Mouse (Mus musculus) inflammation-experienced regulatory T-cells, adult 6 months (primary cell): ENCODE results near the gene Ccr8. TPM values are rescaled to one million over a fixed set of nuclear protein-coding genes. Genes with fewer than 3 reads are reported as not detected.
"Not testable (repeated sequence)": the region's sequence is repeated elsewhere in the genome, so short reads cannot be mapped to it uniquely, and the experiment has no call there.

Experiments
- ATAC-seq: one replicate; pipeline ENCODE4 v1.8.0; 2017
- polyA plus RNA-seq, 3 experiments: library from polyadenylated mRNA; unstranded; fragments of 100-300 nt; shearing (Covaris generic); gene quantifications; one replicate each; pipeline ENCODE4 v1.2.1; 2017

Gene Ccr8
- polyA plus RNA-seq, 3 experiments from 2014 or later: 58.7 to 102 (median 87.0) TPM

DNA sequence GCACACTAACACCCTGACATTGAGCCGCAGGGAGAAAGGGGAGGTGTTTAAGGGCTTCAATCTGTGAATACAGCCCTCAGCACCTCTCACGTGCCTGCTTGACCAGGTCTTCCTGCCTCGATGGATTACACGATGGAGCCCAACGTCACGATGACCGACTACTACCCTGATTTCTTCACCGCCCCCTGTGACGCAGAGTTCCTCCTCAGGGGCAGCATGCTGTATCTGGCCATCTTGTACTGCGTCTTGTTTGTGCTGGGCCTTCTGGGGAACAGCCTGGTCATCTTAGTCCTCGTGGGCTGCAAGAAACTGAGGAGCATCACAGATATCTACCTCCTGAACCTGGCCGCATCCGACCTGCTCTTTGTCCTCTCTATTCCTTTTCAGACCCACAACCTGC is 1.8 kb downstream of the Ccr8 start:
- ATAC-seq: no peak

DNA sequence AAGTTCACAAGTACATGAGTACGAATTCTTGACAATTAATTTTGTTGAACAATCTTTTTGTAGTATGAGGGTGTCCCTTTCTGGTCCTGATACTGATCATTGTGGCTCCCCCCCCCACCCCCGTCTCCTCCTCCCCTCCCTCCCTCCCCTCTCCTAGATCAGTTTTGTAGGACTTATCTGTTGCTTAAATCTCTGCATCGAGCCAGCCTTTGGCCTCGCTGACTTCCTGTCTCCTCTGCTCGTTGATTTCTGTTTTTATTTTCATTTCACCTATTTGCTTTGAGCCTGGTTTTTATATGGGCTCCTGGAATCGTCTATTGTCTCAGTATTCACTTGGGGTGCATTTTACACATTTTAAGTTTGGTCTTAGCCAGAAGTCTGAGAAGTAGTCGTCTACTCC is 4.0 kb downstream of the Ccr8 start:
- ATAC-seq: peak; percentile 35

DNA sequence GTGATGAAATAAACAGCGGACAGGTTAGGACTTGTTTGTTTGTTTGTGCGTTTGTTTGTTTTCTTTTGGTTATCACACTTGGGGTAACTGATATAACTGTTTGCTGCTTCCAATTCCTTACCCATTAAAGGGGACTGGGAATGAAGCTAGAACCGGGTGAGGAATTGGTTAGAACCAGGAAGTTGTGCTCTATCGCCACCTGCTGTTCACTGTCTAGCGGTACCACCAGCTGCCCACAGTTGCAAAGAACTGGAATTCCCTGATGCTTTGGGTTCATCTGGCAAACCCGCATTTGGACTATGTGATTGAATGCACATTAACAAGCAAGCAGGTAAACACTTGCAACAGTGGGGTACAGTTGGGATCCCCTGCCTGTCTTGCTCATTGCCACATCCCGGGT is 6.8 kb downstream of the Ccr8 start:
- ATAC-seq: no peak

DNA sequence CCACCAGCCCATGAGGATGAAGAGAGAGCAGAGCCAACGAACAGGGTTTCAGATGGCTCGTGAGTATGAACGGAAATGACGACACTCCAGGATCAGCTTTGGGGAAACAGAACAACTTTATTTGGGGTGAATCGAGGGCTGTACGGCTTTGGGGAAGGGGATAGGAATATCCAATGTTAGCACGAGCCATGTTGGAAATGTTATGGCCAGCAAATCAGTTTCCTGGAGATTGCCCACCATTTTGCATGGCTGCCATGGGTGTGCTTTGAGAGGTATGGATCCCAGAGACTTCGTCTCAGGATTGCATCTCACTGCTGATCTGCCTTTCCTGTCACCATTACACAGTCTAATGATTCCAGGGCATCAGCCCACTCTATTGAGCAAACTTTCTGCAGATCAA is 7.4 kb downstream of the Ccr8 start:
- ATAC-seq: no peak

DNA sequence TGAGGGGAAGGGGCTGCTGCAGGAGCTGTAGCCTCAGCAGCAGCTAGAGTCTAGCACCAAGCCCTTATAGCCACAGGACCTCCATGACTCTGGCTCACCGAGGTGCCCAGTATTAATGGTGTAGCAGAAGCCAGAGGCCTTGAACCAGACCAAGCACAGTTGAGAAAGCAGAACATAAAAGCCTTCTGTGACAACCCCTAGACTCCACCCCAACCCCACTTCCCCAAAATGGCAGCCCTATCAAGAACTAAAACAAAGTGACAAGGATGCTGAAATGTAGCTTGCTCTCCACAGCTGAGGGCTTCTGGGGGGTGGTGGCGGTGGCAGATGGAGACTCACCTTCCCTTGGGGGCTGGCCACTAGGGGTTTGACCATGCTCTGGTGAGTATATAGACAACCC is 9.3 kb downstream of the Ccr8 start:
- no peak for ATAC-seq

DNA sequence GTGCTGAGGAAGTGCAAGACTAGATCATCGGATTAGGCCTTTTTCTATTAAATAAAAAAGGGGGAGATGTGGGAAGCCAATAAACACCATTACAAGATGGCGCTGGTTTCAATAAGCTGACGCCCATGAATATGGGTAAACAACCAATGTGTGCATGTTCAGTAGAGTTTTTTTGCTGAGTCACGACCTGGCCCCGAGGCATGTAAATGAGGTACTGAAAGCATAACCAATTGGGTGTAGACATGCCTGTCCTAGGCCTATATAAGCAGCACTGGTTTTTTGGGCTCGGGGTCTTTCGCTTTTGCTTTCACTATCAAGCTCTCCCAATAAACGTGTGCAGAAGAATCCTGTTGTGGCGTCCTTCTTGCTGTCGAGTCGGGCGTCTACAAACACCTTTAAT is 17.0 kb downstream of the Ccr8 start:
- not testable (repeated sequence) for ATAC-seq

DNA sequence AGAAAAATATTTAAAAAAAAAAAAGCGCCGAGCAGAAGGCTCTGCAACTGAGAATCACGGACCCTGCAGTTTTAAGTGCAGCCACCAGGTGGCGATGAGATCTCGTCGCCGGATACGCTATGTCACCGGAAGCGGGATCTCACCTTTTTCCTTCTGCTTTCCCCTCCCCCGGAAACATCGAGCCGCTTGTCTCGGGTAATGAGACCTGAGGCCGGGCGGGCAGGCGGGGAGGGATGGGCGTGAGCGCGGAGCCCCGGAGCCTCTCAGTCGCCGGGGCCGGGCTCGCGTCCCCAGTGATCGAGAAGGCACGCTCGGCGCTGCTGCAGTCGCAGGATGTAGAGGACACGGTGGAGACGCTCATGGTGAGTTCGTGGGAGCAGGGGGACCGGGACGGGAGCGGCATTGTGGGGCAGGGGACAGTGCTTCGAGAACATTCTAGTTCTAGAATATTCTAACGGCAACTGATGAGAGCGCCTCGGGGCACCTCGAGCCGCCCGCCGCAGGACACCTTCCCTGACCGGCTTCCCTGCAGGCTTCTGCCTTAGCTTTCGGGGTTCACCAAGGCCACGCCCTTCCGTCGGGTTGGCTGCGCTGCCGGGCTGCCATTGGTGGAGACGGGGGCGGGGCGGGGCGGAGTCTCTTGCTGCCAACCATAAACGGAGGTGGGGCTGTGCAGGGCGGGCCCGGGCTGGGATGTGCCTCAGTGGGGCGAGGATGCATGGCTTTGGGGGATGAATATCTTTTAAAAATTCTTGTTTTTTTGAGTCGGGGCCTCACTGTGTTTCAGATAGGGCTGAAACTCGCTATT is 18.5 kb downstream of the Ccr8 start, which contains the start of gene Slc25a38:
Gene Slc25a38, plus strand, starts transcription at position 164 of the 808 bp plus-strand sequence.
- ATAC-seq: peak; percentile 92

DNA sequence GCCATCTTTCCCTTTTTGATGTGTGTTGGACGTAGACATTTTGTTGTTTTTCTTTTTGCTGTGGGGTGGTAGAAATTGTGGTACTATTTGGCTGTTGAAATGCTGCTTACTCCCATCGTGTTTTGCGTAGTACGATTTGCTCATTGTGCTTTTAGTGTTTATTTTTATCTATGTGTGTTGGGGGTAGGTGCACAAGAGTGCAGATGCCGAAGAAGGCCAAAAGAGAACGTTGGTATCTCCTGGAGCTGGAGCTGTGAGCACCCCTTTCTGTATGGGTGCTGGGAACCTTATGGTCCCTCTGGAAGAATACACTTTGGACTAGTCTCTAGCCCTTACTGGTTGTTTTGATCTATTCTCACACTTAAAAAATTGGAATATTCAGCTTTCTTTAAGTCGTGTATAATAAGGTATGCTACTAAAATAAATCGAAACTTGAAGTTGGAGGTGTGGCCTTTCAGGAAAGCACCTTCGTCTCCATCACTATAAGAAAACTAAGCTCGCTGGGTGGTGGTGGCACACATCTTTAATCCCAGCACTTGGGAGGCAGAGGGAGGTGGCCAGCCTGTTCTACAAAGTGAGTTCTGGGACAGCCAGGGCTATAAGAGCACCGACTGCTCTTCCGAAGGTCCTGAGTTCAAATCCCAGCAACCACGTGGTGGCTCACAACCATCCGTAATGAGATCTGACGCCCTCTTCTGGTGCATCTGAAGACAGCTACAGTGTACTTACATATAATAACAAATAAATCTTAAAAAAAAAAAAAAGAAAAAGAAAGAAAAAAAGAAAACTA is 19.4 kb downstream of the Ccr8 start:
- no peak for ATAC-seq

DNA sequence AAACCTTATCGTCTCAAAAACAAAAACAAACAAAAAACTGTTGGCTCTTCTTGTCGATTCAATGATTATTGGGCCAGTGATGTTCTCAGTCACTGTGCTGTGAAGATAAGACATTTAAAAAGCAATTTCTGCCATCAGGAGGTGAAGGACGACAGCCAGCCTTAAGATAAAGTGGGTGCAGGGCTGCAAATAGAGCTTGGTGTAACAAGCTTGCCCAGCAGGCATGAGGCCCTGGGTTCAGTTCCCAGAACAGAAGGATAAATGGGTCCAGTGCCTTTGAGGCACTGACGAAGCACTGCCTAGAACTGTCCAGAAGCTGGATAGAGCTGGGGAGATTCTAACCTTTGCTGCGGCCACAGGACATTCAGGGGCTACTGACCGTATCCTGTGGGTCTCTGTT is 20.6 kb downstream of the Ccr8 start:
- ATAC-seq: no peak

DNA sequence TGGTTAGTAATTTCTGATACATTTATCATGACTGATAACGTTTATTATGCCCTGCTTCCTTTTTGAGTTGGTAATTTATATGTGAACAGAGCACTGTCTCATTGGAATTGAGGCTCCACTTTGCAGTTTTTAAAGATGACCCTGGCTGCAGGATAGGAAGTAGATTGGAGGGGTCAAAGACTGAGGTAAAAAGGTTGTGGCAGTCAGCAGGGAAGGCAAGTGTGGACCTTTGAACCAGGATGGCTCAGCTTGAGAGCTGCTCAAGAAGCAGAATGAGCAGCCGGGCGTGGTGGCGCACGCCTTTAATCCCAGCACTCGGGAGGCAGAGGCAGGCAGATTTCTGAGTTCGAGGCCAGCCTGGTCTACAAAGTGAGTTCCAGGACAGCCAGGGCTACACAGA is 21.5 kb downstream of the Ccr8 start:
- no peak for ATAC-seq

DNA sequence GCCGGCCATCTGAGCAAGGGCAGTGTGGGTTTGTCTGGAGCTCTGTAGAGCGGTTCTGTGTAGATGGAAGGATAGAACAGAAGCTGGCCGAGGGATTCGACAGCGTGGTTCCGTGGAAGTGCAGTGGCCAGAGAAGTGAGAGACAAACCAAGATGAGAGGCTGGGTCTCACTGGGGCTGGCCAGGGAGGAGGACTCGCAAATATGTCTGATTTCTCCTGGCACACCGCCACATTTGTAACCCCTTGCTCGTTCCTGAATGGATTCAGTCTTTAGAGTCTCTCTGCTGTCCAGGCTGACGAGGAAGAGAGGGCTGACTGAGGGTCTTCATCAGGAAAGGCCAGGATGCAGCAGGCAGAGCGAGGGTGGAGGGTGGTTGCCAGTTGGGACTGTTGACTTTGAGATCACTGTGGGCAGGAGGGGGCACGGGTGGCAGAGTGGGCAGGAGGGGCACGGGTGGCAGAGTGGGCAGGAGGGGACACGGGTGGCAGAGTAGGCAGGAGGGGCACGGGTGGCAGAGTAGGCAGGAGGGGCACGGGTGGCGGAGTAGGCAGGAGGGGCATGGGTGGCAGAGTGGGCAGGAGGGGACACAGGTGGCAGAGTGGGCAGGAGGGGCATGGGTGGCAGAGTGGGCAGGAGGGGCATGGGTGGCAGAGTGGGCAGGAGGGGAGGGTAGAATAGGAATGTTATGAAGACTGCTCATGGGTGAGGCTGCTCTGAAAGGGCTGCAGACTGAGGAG is 22.3 kb downstream of the Ccr8 start:
- no peak for ATAC-seq

DNA sequence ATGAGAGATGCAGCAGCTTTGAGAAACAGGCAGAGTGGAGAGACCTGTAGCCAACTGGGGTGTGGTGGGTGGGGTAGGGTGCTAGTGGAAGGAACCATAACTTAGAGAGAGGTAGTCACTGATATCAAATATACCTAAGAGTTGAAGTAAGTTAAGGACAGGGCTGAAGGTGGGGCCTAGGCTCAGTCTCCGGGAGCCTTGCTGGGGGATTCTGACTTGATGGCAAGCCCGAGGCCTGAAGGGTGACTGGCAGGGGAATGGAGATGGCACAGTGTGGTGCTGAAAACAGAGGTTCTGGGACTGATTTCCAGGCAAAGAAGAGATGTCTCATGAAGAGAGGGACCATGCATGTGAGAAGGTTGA is 22.9 kb downstream of the Ccr8 start:
- ATAC-seq: no peak

DNA sequence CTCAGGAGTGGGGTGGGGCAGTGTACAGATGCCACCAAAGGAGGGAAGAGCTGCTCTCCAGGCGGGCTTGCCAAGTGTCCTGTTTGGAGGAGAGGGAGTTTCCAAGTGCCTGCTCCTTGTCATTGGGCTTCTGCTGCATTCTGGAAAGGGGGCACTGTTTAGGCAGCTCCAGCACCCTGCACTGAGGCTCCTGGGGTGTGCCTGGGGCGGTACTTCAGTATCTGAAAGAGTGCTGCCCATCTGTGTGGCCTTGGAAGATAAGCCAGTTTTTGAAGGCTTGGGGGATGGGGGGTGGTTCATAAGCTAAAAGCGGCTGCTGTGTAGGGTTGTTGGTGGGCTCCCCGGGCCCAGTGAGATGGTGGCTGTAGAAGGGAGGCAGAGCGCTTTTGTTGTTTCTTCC is 23.7 kb downstream of the Ccr8 start:
- no peak for ATAC-seq

DNA sequence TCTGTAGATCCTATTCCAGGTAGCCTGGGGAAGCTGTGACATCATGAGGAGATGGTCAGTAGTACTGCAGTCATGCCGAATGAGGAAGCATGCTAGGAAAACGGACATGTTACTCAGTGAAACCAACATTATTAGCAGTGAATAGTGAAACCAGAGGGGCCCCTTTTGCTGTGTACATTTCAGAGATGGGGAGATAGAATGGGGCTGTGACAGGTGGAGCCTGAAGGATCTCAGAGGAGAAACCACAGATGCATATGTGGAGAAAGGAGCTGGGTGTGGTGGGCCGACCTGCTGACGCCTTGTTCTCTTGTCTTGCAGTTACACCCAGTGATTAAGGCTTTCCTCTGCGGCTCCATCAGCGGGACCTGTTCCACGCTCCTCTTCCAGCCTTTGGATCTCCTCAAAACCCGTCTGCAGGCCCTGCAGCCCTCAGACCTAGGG is 24.3 kb downstream of the Ccr8 start:
- no peak for ATAC-seq

DNA sequence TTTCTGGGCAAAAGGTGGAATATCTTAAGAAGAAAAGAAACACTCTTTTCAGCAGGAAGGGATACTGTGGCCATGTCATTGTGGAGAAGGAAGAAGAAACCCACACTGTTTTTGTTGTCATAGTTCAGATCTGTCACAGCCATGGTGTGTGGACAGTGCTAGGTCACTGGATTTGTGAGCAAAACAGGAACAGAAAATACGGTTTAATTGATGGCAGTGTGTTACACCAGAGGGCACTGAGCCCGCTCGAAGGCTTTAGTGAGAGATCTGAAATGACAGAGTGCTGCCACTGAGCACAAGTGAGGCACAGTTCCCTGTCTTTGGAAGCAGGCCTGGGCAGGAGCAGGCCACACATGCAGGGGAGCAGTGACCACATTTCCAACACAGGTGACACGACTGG is 26.3 kb downstream of the Ccr8 start:
- ATAC-seq: no peak

DNA sequence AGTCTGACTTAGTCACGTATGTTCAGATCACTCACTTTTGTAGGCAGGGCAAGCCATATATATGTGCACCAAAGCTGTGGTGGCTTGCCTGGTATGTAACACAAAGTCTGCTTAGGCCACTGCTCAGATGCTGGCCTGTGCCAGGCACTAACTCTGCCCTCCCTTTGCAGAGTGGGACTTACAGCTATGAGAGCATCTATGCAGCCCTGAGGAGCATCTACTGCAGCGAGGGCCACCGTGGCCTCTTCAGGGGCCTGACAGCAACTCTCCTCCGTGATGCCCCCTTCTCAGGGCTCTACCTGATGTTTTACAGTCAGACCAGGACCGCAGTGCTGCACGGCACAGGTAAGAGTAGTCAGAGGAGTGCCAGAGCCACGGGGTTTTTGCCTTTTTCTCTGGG is 28.6 kb downstream of the Ccr8 start:
- ATAC-seq: no peak

DNA sequence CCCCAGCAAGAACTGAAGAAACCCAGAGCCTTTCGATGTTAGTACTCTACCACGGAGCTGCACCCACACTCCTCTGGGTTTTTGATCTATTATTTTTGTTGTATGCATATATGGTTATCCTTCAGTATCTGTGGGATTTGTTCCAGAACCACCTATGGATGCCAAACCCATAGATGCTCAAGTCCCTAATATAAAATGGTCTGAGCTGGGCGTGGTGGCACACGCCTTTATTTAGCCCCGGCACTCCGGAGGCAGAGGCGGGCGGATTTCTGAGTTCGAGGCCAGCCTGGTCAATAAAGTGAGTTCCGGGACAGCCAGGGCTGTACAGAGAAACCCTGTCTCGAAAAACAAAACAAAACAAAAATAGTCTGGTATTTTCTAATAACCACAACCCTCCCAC is 35.0 kb downstream of the Ccr8 start:
- no peak for ATAC-seq

DNA sequence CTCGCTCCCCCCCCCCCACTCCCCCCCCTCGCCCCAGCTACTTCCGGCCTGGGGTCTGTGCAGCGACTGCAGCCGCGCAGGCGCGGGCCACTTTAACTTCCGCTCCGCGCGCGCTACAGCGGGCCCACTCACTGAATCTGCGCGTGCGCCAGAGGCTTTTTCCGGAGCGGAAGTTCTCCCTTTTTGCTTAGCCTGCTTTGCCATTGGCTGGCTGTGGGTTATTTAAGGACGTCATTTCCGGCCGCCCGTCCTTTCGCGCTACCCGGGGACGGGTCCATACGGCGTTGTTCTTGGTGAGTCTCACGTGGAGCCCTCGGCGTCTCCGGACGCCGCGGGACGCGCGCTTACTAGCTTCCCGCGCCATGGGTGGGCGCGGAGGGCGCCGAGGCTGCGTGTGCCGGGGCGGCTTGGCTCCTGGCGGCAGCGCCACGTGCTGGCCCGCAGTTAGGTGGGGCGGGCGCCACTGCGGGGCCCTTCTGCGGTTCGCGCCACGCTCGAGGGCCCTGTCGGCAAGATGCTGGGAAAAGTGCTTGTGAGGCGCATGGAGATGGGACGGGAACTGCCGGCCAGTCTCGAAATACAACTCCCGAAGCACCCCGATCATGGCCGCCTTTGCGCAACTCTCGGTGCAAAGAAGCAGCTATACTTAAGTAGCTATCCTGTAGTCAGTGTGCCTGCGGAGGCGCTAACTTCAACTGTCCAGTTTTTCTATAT is 35.8 kb downstream of the Ccr8 start, which contains the start of gene Rpsa:
Gene Rpsa, plus strand, starts transcription at position 152 of the 714 bp plus-strand sequence.
- ATAC-seq: peak; percentile 91

DNA sequence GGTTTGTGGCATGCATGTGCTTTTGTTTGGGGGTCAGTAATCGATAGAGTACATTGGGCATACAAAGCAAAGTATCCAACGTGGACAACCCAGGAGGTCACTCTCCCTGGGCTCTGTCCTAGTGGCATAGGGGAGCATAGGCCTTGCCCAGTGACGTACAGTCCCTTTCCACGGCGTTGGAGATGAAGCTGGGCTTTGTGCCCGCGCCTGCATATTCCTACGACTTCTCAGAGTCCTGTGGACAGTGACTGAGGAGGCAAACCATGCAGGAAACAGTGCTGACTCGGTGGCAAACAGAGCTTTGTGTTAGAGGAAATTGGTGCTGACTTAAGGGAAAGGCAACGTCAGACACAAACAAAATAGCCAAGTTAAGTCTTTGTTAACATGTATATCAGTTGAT is 37.4 kb downstream of the Ccr8 start:
- ATAC-seq: no peak

DNA sequence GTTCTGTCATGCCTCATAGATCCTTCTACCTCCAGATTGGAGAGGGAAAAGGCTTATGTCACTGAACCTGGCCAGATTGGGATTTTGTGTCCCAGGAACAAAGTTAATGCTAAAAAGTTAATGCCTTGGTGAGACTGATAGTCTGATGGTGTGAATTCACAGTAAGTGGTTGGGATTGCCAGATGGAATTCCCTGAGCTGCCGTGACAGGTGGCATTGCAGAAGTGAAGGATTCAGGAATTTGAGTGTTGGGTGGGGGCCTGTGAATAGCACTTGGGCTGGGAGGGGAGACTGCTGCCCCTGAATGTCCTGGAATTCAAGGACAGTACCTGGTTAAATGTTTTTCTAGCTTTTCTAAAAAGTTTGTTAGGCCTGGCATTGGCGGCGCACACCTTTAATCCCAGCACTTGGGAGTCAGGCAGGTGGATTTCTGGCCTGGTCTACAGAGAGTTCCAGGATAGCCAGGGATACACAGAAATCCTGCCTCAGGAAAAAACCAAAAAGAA is 39.9 kb downstream of the Ccr8 start:
- ATAC-seq: no peak

DNA sequence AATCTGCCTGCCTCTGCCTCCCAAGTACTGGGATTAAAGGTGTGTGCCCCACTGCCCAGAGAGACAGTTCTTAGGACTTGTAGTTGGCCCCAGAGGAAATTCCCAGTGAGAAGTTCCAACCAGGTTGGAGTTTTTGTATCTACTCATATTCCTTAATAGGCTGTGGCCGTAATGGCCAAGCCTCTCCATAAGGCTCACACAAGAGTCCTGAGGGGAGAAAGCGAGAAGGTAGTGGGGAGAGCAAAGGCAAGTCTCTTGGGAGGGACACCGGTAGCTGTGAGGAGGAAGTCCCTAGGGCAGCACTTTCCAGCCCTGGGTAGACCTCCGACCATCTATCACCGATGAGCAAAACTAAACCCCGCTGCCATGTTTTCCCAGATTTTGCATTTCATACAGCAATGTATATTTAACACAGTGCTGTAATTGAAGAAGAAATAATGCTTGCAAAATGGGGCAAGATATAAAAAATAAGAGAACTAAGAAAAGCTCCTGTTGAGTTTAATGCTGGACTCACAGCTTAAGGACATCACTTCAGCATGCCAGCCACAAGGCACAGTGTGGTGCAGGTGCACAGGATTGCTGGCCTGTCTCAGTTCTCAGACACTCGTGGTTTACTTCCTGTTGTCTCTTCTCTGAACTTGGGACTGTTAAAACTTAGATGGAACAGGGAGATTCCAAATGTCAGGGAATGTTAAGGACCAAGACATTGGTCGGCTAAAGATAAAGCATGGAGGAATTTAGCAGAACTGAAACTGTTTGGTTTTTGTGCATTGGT is 41.3 kb downstream of the Ccr8 start:
- no peak for ATAC-seq
